Mouse (Mus musculus) ES-E14 (cell line): Measurements from ENCODE around the gene Macf1. TPM values are rescaled to one million over a fixed set of nuclear protein-coding genes. Genes with fewer than 3 reads are reported as not detected.

Source experiments
- DNase-seq: peaks from one replicate; pipeline ENCODE4 v3.0.0-alpha.2; 2013; ENCODE audit warnings: low read depth, low spot score
- H3K27ac ChIP-seq: 2 replicates; pipeline ENCODE4 v1.5.1; 2012; ENCODE audit warnings: low read depth, mild to moderate bottlenecking, low read length, moderate library complexity, mixed read lengths; ENCODE audit not compliant: poor library complexity, insufficient read depth, severe bottlenecking
- H3K36me3 ChIP-seq: 2 replicates; pipeline ENCODE4 v1.6.1; 2012; ENCODE audit warnings: mild to moderate bottlenecking, low read length, moderate library complexity, mixed read lengths; ENCODE audit not compliant: control insufficient read depth, poor library complexity, insufficient read depth, severe bottlenecking
- H3K4me1 ChIP-seq, 2 experiments: fragments of 150-350 bp in 1 of 2; sonication (generic) in 1 of 2; 2 replicates each; pipeline ENCODE4 v1.6.1; 2012; ENCODE audit warnings: low read length in 2 of 2, mild to moderate bottlenecking in 1 of 2, mixed read lengths in 1 of 2; ENCODE audit not compliant: control insufficient read depth in 2 of 2, insufficient read depth in 2 of 2, poor library complexity in 1 of 2
- H3K4me3 ChIP-seq, 2 experiments: fragments of 150-350 bp in 1 of 2; sonication (generic) in 1 of 2; 2 replicates each; pipeline ENCODE4 v1.5.1; 2012; ENCODE audit warnings: low read length in 2 of 2, low read depth in 1 of 2, mild to moderate bottlenecking in 1 of 2, mixed read lengths in 1 of 2; ENCODE audit not compliant: insufficient read depth in 1 of 2, poor library complexity in 1 of 2, severe bottlenecking in 1 of 2
- H3K9ac ChIP-seq: 2 replicates; pipeline ENCODE4 v1.6.1; 2012; ENCODE audit warnings: low read depth, mild to moderate bottlenecking, low read length, mixed read lengths; ENCODE audit not compliant: poor library complexity, insufficient read depth, severe bottlenecking
- H3K9me3 ChIP-seq: fragments of 150-350 bp; sonication (generic); 2 replicates; pipeline ENCODE4 v1.6.1; 2012; ENCODE audit warnings: low read depth, mild to moderate bottlenecking, low read length; ENCODE audit not compliant: control insufficient read depth, insufficient read depth
- CHD2 ChIP-seq: IDR thresholded peaks from 2 replicates; pipeline ENCODE4 v1.6.1; 2014; ENCODE audit warnings: mild to moderate bottlenecking, low read depth, low read length, inconsistent platforms
- HCFC1 ChIP-seq: IDR thresholded peaks from 2 replicates; pipeline ENCODE4 v1.6.1; 2012; ENCODE audit warnings: low read length, inconsistent platforms, borderline replicate concordance; ENCODE audit not compliant: insufficient read depth
- MAFK ChIP-seq: IDR thresholded peaks from 2 replicates; pipeline ENCODE4 v1.6.1; 2014; ENCODE audit warnings: mild to moderate bottlenecking, low read depth, low read length, inconsistent platforms; ENCODE audit not compliant: insufficient read depth
- ZC3H11A ChIP-seq: IDR thresholded peaks from 2 replicates; pipeline ENCODE4 v1.6.1; 2012; ENCODE audit warnings: low read depth, mild to moderate bottlenecking, inconsistent platforms, low read length, borderline replicate concordance
- ZNF384 ChIP-seq: IDR thresholded peaks from 2 replicates; pipeline ENCODE4 v1.6.1; 2012; ENCODE audit warnings: low read depth, low read length, inconsistent platforms
- in situ Hi-C, 2 experiments: fragments of 600-800 bp; cut with MboI; formaldehyde crosslinking; loops; one replicate each; pipeline ENCODE4 v1.15.1; 2025; ENCODE audit warnings: low sequenced_read_pairs in 2 of 2, inconsistent platforms in 1 of 2; ENCODE audit not compliant: unreplicated experiment in 2 of 2
- total RNA-seq: library from RNA; depleted of rRNA; stranded (reverse); fragments of 300-350 nt; gene quantifications from 2 replicates; pipeline ENCODE4 v1.2.3, GENCODE M21; 2012

Gene Macf1
- total RNA-seq, 1 experiment = 277 TPM

DNA sequence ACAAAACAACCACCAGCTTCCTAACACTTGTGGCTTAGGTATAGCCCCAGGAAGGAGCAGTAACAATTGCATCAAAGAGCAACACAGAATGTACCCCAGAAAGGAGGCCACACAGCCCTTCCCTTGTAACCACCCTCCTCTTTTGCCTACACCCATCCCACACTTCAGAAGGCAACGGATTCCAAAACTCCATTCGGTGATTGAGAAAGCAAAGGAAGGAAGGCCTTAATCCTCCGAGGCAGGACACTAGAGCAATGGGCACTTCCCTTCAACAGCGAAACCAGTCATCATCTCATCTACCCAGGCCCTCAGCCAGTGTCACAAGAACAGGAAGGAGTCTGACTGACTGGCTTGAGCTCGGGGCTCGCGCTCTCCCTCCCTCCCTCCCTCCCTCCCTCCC, 112.3 kb downstream of the Macf1 start:
- H3K9ac ChIP-seq = no peak overlapping the region
- peak overlapping the region in 1 of 2 experiments; percentile 38; a peak in 1 of 4 replicates for H3K4me3 ChIP-seq
- no peak for DNase-seq
- in situ Hi-C loops = no loop called here
- H3K9me3 ChIP-seq = no peaks in the 10 kb centered on the region
- peaks cover 0 to 14% of the 10 kb centered on the region in 2 experiments; a peak in 3 of 4 replicates for H3K4me1 ChIP-seq
- no peak overlapping the region for H3K27ac ChIP-seq
- TF ChIP-seq ZNF384 = no peak
- no peaks in the 10 kb centered on the region for H3K36me3 ChIP-seq

DNA sequence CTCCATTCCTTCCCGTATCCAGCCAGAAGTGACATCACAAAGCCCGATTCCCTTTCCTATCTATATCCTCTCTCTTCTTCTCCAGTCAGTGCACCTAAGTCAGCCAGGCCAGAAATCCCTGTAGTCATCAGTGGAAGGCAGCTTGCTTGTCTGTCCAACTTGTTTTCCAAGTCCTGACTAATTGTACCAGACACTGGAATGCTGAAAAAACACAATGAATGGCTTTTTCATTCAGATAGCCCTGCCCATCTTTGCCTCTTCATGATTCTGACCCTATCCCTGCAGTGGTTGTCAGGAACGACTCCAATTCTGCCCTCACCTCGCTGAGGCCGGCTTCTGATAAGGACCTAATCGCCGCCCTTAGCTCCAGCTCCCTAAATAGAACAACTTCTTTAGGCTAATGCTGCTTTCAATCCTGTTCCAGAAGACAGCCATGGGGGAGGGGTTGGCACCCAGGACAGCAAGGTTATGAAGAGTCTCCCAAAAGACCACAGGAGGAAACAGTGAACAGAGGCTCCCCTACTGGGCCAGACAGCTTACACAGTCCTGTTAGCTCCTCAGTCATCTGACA, 118.8 kb downstream of the Macf1 start:
- no peak for TF ChIP-seq CHD2
- TF ChIP-seq ZC3H11A = no peak
- no peak for TF ChIP-seq ZNF384
- no peak for TF ChIP-seq MAFK
- no peak for TF ChIP-seq HCFC1
- H3K9ac ChIP-seq = peak overlapping the region; percentile 23; the same call in 1 of the 2 replicates
- H3K9me3 ChIP-seq = no peaks in the 10 kb centered on the region
- no peaks in the 10 kb centered on the region for H3K36me3 ChIP-seq
- H3K4me1 ChIP-seq = peaks cover 6 to 24% of the 10 kb centered on the region in 2 experiments
- in situ Hi-C loops = no loop called here
- peak overlapping the region; percentile 48; the same call in 1 of the 2 replicates for H3K27ac ChIP-seq
- no peak for DNase-seq
- no peak overlapping the region; a peak in 1 of 4 replicates for H3K4me3 ChIP-seq

DNA sequence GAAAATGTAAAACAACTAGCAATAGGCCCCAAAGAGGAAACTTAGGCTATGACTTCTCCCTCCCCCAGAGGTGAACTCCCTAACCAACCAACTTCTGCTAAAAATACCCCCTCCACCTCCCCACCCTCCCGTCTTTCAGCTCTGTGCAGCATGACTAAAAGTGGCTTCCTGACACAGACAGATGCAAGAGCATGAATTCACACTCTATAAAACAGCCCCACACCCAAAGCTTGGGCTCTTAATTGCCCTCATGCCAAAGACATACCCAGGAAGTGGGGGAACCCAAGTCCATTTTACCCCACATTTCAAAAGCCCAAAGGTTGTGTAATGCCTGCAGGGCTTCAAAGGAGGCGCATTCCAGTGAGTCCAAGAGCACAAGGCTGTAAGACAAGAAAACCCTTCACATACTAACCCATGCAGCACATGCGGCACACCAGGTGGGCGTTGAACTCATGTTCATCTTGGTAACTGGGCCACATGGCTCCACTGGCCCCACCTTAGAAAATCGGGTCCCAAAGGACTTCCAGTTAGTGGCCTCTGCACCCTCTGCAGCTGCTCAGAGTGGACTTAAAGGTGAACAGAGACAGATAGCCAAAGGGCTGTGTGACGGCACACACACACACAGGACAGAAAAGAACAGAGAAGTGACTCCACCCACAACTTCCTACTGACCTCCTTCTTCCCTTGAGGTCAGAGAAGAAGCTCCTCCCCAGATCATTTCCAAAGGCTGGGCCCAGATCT, 119.9 kb downstream of the Macf1 start:
- H3K4me1 ChIP-seq = peaks cover 6 to 24% of the 10 kb centered on the region in 2 experiments
- peak overlapping the region in 1 of 2 experiments; percentile 56; a peak in 3 of 4 replicates for H3K4me3 ChIP-seq
- H3K9ac ChIP-seq = peak overlapping the region; percentile 47; the same call in 1 of the 2 replicates
- no peak for DNase-seq
- no peak for TF ChIP-seq ZNF384
- no peak for TF ChIP-seq CHD2
- no peak for TF ChIP-seq MAFK
- no peak for TF ChIP-seq HCFC1
- TF ChIP-seq ZC3H11A = no peak
- H3K36me3 ChIP-seq = no peaks in the 10 kb centered on the region
- in situ Hi-C loops = no loop called here
- no peaks in the 10 kb centered on the region for H3K9me3 ChIP-seq
- peak overlapping the region; percentile 77 for H3K27ac ChIP-seq

DNA sequence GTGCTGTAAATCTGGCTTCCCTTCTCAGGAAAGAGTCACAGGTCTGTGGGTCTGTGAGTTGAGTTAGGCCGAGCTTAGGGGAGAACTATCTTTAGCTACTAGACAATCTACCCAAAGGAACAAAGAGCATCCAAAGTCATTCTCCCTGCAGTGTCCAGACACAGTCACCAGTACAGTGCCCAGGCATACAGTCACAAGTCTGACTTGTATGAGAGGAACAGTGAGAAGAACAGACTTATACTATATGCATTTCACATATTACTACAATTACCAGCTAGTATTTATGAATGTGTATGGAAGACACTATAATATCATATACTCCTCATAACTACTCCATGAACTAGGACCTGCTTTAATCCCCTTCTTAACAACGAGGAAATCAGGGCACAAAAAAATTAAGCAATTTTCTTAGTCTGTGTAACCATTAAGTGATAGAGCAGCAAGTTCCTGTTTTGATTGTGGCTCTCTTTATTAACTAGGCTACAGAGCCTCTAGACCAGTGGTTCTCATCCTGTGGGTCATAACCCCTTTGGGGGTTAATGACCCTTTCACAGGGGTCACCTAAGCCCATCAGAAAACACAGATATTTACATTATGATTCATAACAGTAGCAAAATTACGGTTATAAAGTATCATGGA, 121.9 kb downstream of the Macf1 start:
- H3K9me3 ChIP-seq = no peaks in the 10 kb centered on the region
- no peak overlapping the region for H3K27ac ChIP-seq
- DNase-seq = no peak
- H3K9ac ChIP-seq = no peak overlapping the region
- H3K4me1 ChIP-seq = peaks cover 6 to 20% of the 10 kb centered on the region in 2 experiments
- H3K36me3 ChIP-seq = no peaks in the 10 kb centered on the region
- in situ Hi-C loops = no loop called here
- TF ChIP-seq ZNF384 (no peak), ZC3H11A (no peak), HCFC1 (no peak), CHD2 (no peak), MAFK (no peak)
- H3K4me3 ChIP-seq = no peak overlapping the region
